Mouse (Mus musculus) C2C12 (cell line): ENCODE measurements at regions not wholly inside any gene's neighbourhood (a gene's known extent, or its start where the extent isn't known, plus 50 kb on each side); places are given as distances from the start of the nearest gene placed in this dataset. TPM values are rescaled to one million over a fixed set of nuclear protein-coding genes. Genes with fewer than 3 reads are reported as not detected.
"Not testable (repeated sequence)": the region's sequence is repeated elsewhere in the genome, so short reads cannot be mapped to it uniquely, and the experiment has no call there.

Source experiments
- H3K27me3 ChIP-seq: one replicate; pipeline ENCODE4 v1.6.1; 2011; ENCODE audit not compliant: control insufficient read depth, insufficient read depth, insufficient read length
- H3K36me3 ChIP-seq: one replicate; pipeline ENCODE4 v1.6.1; 2011; ENCODE audit not compliant: control insufficient read depth, insufficient read depth
- H3K4me3 ChIP-seq: one replicate; pipeline ENCODE4 v1.5.1; 2011; ENCODE audit warnings: mild to moderate bottlenecking, control low read depth; ENCODE audit not compliant: poor library complexity, insufficient read depth, severe bottlenecking
- H3K79me2 ChIP-seq: one replicate; pipeline ENCODE4 v1.6.1; 2011; ENCODE audit not compliant: control insufficient read depth, insufficient read depth
- H3K79me3 ChIP-seq: one replicate; pipeline ENCODE4 v1.6.1; 2011; ENCODE audit warnings: low read depth, control low read depth
- H3ac ChIP-seq: one replicate; pipeline ENCODE3; 2011; ENCODE audit warnings: low read depth; ENCODE audit not compliant: control insufficient read depth, insufficient read length
- CEBPB ChIP-seq: IDR thresholded peaks from one replicate; pipeline ENCODE4 v1.6.1; 2011; ENCODE audit warnings: low read depth, mild to moderate bottlenecking, control low read depth, moderate library complexity
- CTCF ChIP-seq: IDR thresholded peaks from one replicate; pipeline ENCODE4 v1.5.1; 2011; ENCODE audit not compliant: control insufficient read depth, insufficient read depth, insufficient read length
- FOSL1 ChIP-seq: IDR thresholded peaks from one replicate; pipeline ENCODE4 v1.8.0; 2011; ENCODE audit warnings: mild to moderate bottlenecking, low read length; ENCODE audit not compliant: poor library complexity, insufficient read depth, severe bottlenecking
- MAX ChIP-seq: IDR thresholded peaks from one replicate; pipeline ENCODE4 v1.6.1; 2011; ENCODE audit warnings: mild to moderate bottlenecking, control low read depth
- MYOD1 ChIP-seq: IDR thresholded peaks from one replicate; pipeline ENCODE4 v1.6.1; 2011; ENCODE audit warnings: low read depth; ENCODE audit not compliant: control insufficient read depth, insufficient read length
- MYOG ChIP-seq: IDR thresholded peaks from one replicate; pipeline ENCODE4 v1.6.1; 2011; ENCODE audit not compliant: control insufficient read depth, insufficient read length; ENCODE audit errors: extremely low read depth
- USF1 ChIP-seq: IDR thresholded peaks from one replicate; pipeline ENCODE4 v1.6.1; 2011; ENCODE audit warnings: low read depth, mild to moderate bottlenecking, control low read depth, moderate library complexity
- microRNA-seq: library from miRNA; unstranded; fragments of <30 nt; microRNA quantifications from one replicate; pipeline ENCODE4, GENCODE M21; 2019; ENCODE audit warnings: borderline microRNAs expressed

- no peak overlapping the region for H3ac ChIP-seq
- no peak overlapping the region for H3K4me3 ChIP-seq
- H3K27me3 ChIP-seq, result no peaks in the 10 kb centered on the region
- H3K36me3 ChIP-seq, result no peaks in the 10 kb centered on the region
- no peaks in the 10 kb centered on the region for H3K79me3 ChIP-seq
- TF ChIP-seq MYOG, result no peak
- no peak for TF ChIP-seq FOSL1
- no peak for TF ChIP-seq CEBPB
- TF ChIP-seq USF1, result no peak
- no peak for TF ChIP-seq CTCF
- no peak for TF ChIP-seq MYOD1
- no peak for TF ChIP-seq MAX
- no peaks in the 10 kb centered on the region for H3K79me2 ChIP-seq
Measured at GRCm38 (mm10) chr1:164994247-164994660, 58.9 kb upstream of the Xcl1 start.

- not testable (repeated sequence) for H3K4me3 ChIP-seq, H3K79me3 ChIP-seq, H3ac ChIP-seq, H3K27me3 ChIP-seq, H3K79me2 ChIP-seq, H3K36me3 ChIP-seq
- peak; percentile 64 for TF ChIP-seq USF1
Measured at GRCm38 (mm10) chr1:164993175-164993875, 58.0 kb upstream of the Xcl1 start.

GRCm38 (mm10) chr1:164988982-164989381 lies 53.7 kb upstream of the Xcl1 start:
- Histone ChIP-seq H3ac (no peak overlapping the region), H3K4me3 (no peak overlapping the region), H3K36me3 (no peaks in the 10 kb centered on the region), H3K79me3 (no peaks in the 10 kb centered on the region), H3K79me2 (no peaks in the 10 kb centered on the region), H3K27me3 (no peaks in the 10 kb centered on the region)
- TF ChIP-seq CTCF (no peak), FOSL1 (no peak), MYOG (no peak), CEBPB (no peak), MAX (no peak), USF1 (no peak), MYOD1 (no peak)

DNA sequence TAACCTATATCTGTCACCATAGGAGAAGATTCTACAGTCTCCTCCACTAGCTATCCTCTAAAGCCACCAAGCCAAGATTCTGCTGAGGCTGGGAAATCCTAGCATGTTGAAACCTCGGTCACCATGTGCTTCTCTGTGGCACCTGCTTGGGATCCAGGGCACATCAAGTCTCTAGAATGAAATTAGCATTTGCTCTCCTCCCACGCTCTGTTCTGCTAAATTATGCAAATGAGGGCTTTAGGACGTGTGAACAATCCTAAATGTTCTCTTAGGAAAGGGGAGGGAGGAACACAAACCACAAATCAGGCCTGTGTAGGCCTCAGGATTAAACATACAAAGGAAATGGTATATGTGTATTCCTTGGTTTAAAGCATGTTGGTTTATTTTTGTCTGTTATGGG lies 52.9 kb upstream of the Xcl1 start:
- no peak overlapping the region for H3K4me3 ChIP-seq

DNA sequence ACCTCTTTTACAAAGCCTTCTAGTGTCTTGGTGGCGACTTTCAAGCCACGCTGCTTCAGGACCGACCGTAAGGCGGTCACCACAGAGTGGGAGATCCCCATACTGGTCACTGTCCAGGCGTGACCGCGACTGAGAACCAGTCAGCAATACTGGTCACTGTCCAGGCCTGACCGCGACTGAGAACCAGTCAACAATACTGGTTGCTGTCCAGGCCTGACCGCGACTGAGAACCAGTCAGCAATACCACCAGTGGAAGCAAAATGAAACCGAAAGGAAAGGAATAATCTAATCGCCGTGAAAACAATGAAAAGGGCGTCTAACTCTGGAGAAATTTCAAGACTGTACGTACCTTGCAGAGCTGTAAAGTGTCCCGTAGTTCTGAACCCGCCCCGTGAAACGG lies 50.2 kb upstream of the Xcl1 start:
- not testable (repeated sequence) for H3K79me3 ChIP-seq, H3K36me3 ChIP-seq, H3ac ChIP-seq, H3K79me2 ChIP-seq, H3K27me3 ChIP-seq, H3K4me3 ChIP-seq

More for the DNA sequence above, 52.9 kb upstream of the Xcl1 start:
- Histone ChIP-seq H3K36me3 (no peaks in the 10 kb centered on the region), H3K79me3 (no peaks in the 10 kb centered on the region), H3K79me2 (no peaks in the 10 kb centered on the region), H3K27me3 (no peaks in the 10 kb centered on the region), H3ac (no peak overlapping the region)
- TF ChIP-seq CEBPB, result no peak

Small RNA genes lying in the stretch of these regions (microRNA-seq; reads per million reads assigned to microRNA genes)
- not detected for gene Gm26042
